Mouse (Mus musculus) left cerebral cortex, adult 11 months (tissue): Measurements from ENCODE around the gene Taco1.
A peak's percentile ranks its signal among the peaks of the same experiment; 100 is the strongest.
"Not testable (repeated sequence)": the region's sequence is repeated elsewhere in the genome, so short reads cannot be mapped to it uniquely, and the experiment has no call there.

ENCODE experiments used
- DNase-seq: peaks from one replicate; pipeline ENCODE4 v3.0.0; 2022; ENCODE audit warnings: low spot score

Gene Taco1

GRCm38 (mm10) chr11:106061311-106061710 is 4.5 kb upstream of the Taco1 start:
- no peak for DNase-seq

- no peak for DNase-seq
Observed at GRCm38 (mm10) chr11:106063756-106064155, 2.1 kb upstream of the Taco1 start.

GRCm38 (mm10) chr11:106065073-106065922 is 563 bp upstream of the Taco1 start:
- DNase-seq: no peak

GRCm38 (mm10) chr11:106066616-106067015 is 755 bp downstream of the Taco1 start:
- not testable (repeated sequence) for DNase-seq

GRCm38 (mm10) chr11:106073774-106074173 is 7.9 kb downstream of the Taco1 start:
- DNase-seq: no peak

- no peak for DNase-seq
Observed at GRCm38 (mm10) chr11:106076321-106076720, 10.5 kb downstream of the Taco1 start.

GRCm38 (mm10) chr11:106083708-106084701 is 18.1 kb downstream of the Taco1 start, which contains the start of gene Map3k3:
Gene Map3k3, plus strand, starts transcription at chr11:106084613.
- DNase-seq: peak; percentile 100

- DNase-seq: peak; percentile 30
Observed at GRCm38 (mm10) chr11:106084911-106085561, 19.2 kb downstream of the Taco1 start.

GRCm38 (mm10) chr11:106098223-106098622 is 32.4 kb downstream of the Taco1 start:
- DNase-seq: no peak

- no peak for DNase-seq
Observed at GRCm38 (mm10) chr11:106102866-106103265, 37.0 kb downstream of the Taco1 start.

- DNase-seq: no peak
Observed at GRCm38 (mm10) chr11:106106047-106106587, 40.3 kb downstream of the Taco1 start.

- no peak for DNase-seq
Observed at GRCm38 (mm10) chr11:106111688-106112087, 45.8 kb downstream of the Taco1 start.

GRCm38 (mm10) chr11:106122221-106122620 is 56.4 kb downstream of the Taco1 start:
- no peak for DNase-seq

- DNase-seq: no peak
Observed at GRCm38 (mm10) chr11:106122736-106123135, 56.9 kb downstream of the Taco1 start.
